In the genomic region with DNA sequence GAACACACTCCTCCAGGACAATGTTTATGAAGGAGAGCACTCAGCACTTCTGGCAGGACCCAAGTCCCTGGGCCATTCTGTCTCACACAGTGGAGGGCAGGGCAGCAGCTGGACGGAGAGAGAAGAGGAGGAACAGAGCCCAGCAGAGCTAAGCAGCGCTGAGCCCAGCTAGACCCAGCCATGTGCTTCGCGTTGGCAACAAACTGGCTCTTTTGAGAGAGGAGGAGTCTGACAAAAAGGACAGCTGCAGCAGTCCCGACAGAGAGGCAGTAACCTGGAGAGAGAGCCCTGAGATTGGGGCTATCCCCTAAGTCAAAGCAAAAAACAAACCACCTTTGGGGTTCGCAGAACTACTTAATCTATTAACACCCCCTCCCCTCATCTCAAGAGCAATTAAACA, we compare ENCODE assay signal across 8 mouse cellular contexts. TPM values are rescaled to one million over a fixed set of nuclear protein-coding genes. Genes with fewer than 3 reads are reported as not detected.
A peak's percentile ranks its signal among the peaks of the same experiment; 100 is the strongest.
DNase-seq lines count a peak whose midpoint lies in the region; ATAC-seq and TF ChIP-seq lines count a peak whose summit lies in the region.

No protein-coding gene starts in this region.

- TF ChIP-seq EP300 in CH12.LX (IDR thresholded peaks at IDR 0.05; ENCODE audit: low read length): no peak
- TF ChIP-seq EP300 in stomach, postnatal 0 days (optimal IDR thresholded peaks at IDR 0.05): no peak

- H3K27ac ChIP-seq in CH12.LX (ENCODE audit: insufficient read depth, low read depth): peak overlapping the region; percentile 87
- peak overlapping the region; percentile 42; the same call in 1 of the 2 replicates for H3K27ac ChIP-seq in bone marrow, adult 2 months (ENCODE audit: control insufficient read depth, insufficient read depth, low read depth, low read length, poor library complexity)
- peak overlapping the region; percentile 92 for H3K27ac ChIP-seq in forebrain, embryonic 13.5 days
- H3K27ac ChIP-seq in stomach, postnatal 0 days (replicated peaks): peak overlapping the region; percentile 67

- peak overlapping the region; percentile 74 for H3K9ac ChIP-seq in CH12.LX (ENCODE audit: insufficient read depth, low read depth)
- peak overlapping the region; percentile 17; the same call in 1 of the 2 replicates for H3K9ac ChIP-seq in forebrain, embryonic 13.5 days
- no peak overlapping the region; the same call in 1 of the 2 replicates for H3K9ac ChIP-seq in stomach, postnatal 0 days (ENCODE audit: low read length)

- peaks cover 70% of the 10 kb centered on the region for H3K79me2 ChIP-seq in CH12.LX (replicated peaks; ENCODE audit: control insufficient read depth, extremely low read depth, insufficient read depth, poor library complexity, severe bottlenecking)

- H3K27me3 ChIP-seq in CH12.LX (replicated peaks): no peaks in the 10 kb centered on the region
- no peaks in the 10 kb centered on the region for H3K27me3 ChIP-seq in forebrain, embryonic 13.5 days
- no peaks in the 10 kb centered on the region for H3K27me3 ChIP-seq in stomach, postnatal 0 days (ENCODE audit: control insufficient read depth, insufficient read depth, low read length)

- no peak overlapping the region for H3K4me3 ChIP-seq in CH12.LX (replicated peaks in 1 of 3; ENCODE audit: low read depth in 2 of 3, low read length in 2 of 3, poor library complexity in 1 of 3)
- H3K4me3 ChIP-seq in bone marrow, adult 2 months (replicated peaks; ENCODE audit: control insufficient read depth, low read depth, low read length): no peak overlapping the region
- H3K4me3 ChIP-seq in forebrain, embryonic 13.5 days: peak overlapping the region; percentile 9; the same call in 1 of the 2 replicates
- no peak overlapping the region for H3K4me3 ChIP-seq in stomach, postnatal 0 days (ENCODE audit: low read depth, low read length)

- TF ChIP-seq POLR2A in CH12.LX (IDR thresholded peaks at IDR 0.05; ENCODE audit: low read depth, low read length): no peak
- no peak for TF ChIP-seq POLR2A in bone marrow, adult 2 months (IDR thresholded peaks at IDR 0.05; ENCODE audit: borderline replicate concordance, control insufficient read depth, low read depth, low read length)

- no peak for TF ChIP-seq RAD21 in CH12.LX (IDR thresholded peaks at IDR 0.05; ENCODE audit: low read depth, low read length)

- dilution Hi-C loops in CH12.LX (cut with MboI; ENCODE audit: extremely low pct_ligation_motif_present, extremely low pct_unique_long_range_greater_than_20kb, low sequenced_read_pairs): no loop called here

- H3K36me3 ChIP-seq in CH12.LX (replicated peaks in 1 of 2; ENCODE audit: control insufficient read depth in 1 of 2, insufficient read depth in 1 of 2, low read length in 1 of 2): peaks cover 6 to 19% of the 10 kb centered on the region in 2 experiments
- H3K36me3 ChIP-seq in forebrain, embryonic 13.5 days (ENCODE audit: poor library complexity, severe bottlenecking): no peaks in the 10 kb centered on the region
- no peaks in the 10 kb centered on the region for H3K36me3 ChIP-seq in stomach, postnatal 0 days (ENCODE audit: control insufficient read depth, insufficient read depth, low read length)

- ATAC-seq in forebrain, embryonic 13.5 days: peak; percentile 40
- no peak for ATAC-seq in stomach, postnatal 0 days (ENCODE audit: low FRiP score, low TSS enrichment)

- H3K9me3 ChIP-seq in CH12.LX (replicated peaks; ENCODE audit: low read length): no peaks in the 10 kb centered on the region
- no peaks in the 10 kb centered on the region for H3K9me3 ChIP-seq in forebrain, embryonic 13.5 days (replicated peaks)
- H3K9me3 ChIP-seq in stomach, postnatal 0 days (ENCODE audit: control insufficient read depth, low read length): no peaks in the 10 kb centered on the region

- H3K4me1 ChIP-seq in CH12.LX (ENCODE audit: control insufficient read depth in 1 of 2, insufficient read depth in 2 of 2): peaks cover 16 to 71% of the 10 kb centered on the region in 2 experiments
- H3K4me1 ChIP-seq in bone marrow, adult 2 months (ENCODE audit: control insufficient read depth, insufficient read depth, low read length): peaks cover 3% of the 10 kb centered on the region; the same call in 1 of the 2 replicates
- H3K4me1 ChIP-seq in forebrain, embryonic 13.5 days: peaks cover 83% of the 10 kb centered on the region
- peaks cover 25% of the 10 kb centered on the region for H3K4me1 ChIP-seq in stomach, postnatal 0 days (replicated peaks; ENCODE audit: control insufficient read depth, insufficient read depth)

- DNase-seq in CH12.LX (ENCODE audit: extremely low read depth): no peak
- DNase-seq in heart, postnatal 25 days (ENCODE audit: low spot score): peak; percentile 59
- DNase-seq in layer of hippocampus, adult 9-11 months: peak; percentile 84
- peak; percentile 75 for DNase-seq in lung, postnatal 10 days
- no peak for DNase-seq in stomach, postnatal 0 days (ENCODE audit: low spot score)
- DNase-seq in ovary, postnatal 14 days (ENCODE audit: low spot score): no peak

- intact Hi-C loops in heart, postnatal 25 days (cut with DNase I): loop anchor here (2.0 to 5.0 kb wide), 3 partner anchors 33 to 138 kb away; no protein-coding TSS in a partner anchor

- in situ Hi-C loops in CH12.LX (cut with MboI; ENCODE audit: low pct_ligation_motif_present, low pct_unique_long_range_greater_than_20kb, low sequenced_read_pairs): no loop called here

- WGBS in bone marrow, adult 2 months: 56% methylated on average over 6 of the region's 6 CpGs
- WGBS in forebrain, embryonic 13.5 days: 12% methylated on average over 6 of the region's 6 CpGs
- WGBS in stomach, postnatal 0 days: 18% methylated on average over 6 of the region's 6 CpGs

- no peak for TF ChIP-seq CTCF in CH12.LX (conservative IDR thresholded peaks at IDR 0.05 in 1 of 2, IDR thresholded peaks at IDR 0.05 in 1 of 2; ENCODE audit: low read depth in 2 of 2, low read length in 2 of 2)
- no peak for TF ChIP-seq CTCF in bone marrow, adult 2 months (IDR thresholded peaks at IDR 0.05; ENCODE audit: control insufficient read depth, insufficient read depth, low read length)
- no peak for TF ChIP-seq CTCF in stomach, postnatal 0 days (IDR thresholded peaks at IDR 0.05; ENCODE audit: low read depth)

- peak overlapping the region; percentile 96 for H3K4me2 ChIP-seq in CH12.LX (ENCODE audit: insufficient read depth, low read depth, poor library complexity, severe bottlenecking)
- H3K4me2 ChIP-seq in forebrain, embryonic 13.5 days: peak overlapping the region; percentile 72
- 0 out of 2 replicates have a peak overlapping the region, but pooled peaks have one; percentile 21 for H3K4me2 ChIP-seq in stomach, postnatal 0 days (replicated peaks; ENCODE audit: low read depth)

TF ChIP-seq in CH12.LX, 34 proteins besides CTCF, POLR2A, EP300 and RAD21:
- TF ChIP-seq MXI1 (IDR thresholded peaks at IDR 0.05; ENCODE audit: low read depth, low read length): peak; percentile 25; the same call in 1 of the 2 replicates
- TF ChIP-seq NRF1 (IDR thresholded peaks at IDR 0.05; ENCODE audit: low read depth, low read length): 0 out of 2 replicates have a peak, but pooled peaks have one; percentile 15
- peak; percentile 8; the same call in 1 of the 2 replicates for TF ChIP-seq TCF12 (IDR thresholded peaks at IDR 0.05; ENCODE audit: low read depth, low read length)
- no peak for TF ChIP-seq ZMIZ1 (IDR thresholded peaks at IDR 0.05; ENCODE audit: low read depth, low read length)
- TF ChIP-seq MYC (IDR thresholded peaks at IDR 0.05; ENCODE audit: low read depth, low read length): 0 out of 2 replicates have a peak, but pooled peaks have one; percentile 38
- TF ChIP-seq IRF4 (IDR thresholded peaks at IDR 0.05; ENCODE audit: low read depth, low read length): no peak
- peak; percentile 30; the same call in 1 of the 2 replicates for TF ChIP-seq UBTF (IDR thresholded peaks at IDR 0.05; ENCODE audit: low read depth, low read length)
- TF ChIP-seq MAX (IDR thresholded peaks at IDR 0.05; ENCODE audit: low read length): peak; percentile 57; the same call in 1 of the 2 replicates

RNA-seq across cellular contexts. Expression of a gene that starts 3.3 kb away (rescaled TPM):
- 21.8 and 22.1 TPM in 2 replicates for total RNA-seq in CH12.LX (2012; rRNA removed)
- 14.4 and 15.6 TPM in 2 replicates for total RNA-seq in CH12.LX (2014; rRNA removed)
- polyA plus RNA-seq in CH12.LX (2012; ENCODE audit: insufficient read length, low read depth): 25.0 and 30.9 TPM in 2 replicates
- 43.2 and 51.4 TPM in 2 replicates for polyA plus RNA-seq in bone marrow, adult 2 months (2011; ENCODE audit: insufficient read depth, insufficient read length, low replicate concordance, missing spikeins)
- 31.1 and 33.9 TPM in 2 replicates for polyA plus RNA-seq in forebrain, embryonic 13.5 days (2015; fragmentation: Nextera tagmentation; extraction: Ambion mirVana)
- 10 to 100 TPM; 25.8 to 26.8 TPM for total RNA-seq in heart, postnatal 25 days (2021)
- polyA plus RNA-seq in stomach, postnatal 0 days (2015; fragmentation: Nextera tagmentation; extraction: Ambion mirVana): 8.4 and 8.5 TPM in 2 replicates

RNA-seq across cellular contexts. Expression of a gene that starts 42.1 kb away (rescaled TPM):
- total RNA-seq in CH12.LX (2012; rRNA removed): 31.4 and 34.3 TPM in 2 replicates
- total RNA-seq in CH12.LX (2014; rRNA removed): 87.2 and 94.8 TPM in 2 replicates
- 35.9 and 39.8 TPM in 2 replicates for polyA plus RNA-seq in CH12.LX (2012; ENCODE audit: insufficient read length, low read depth)
- 12.6 and 17.8 TPM in 2 replicates for polyA plus RNA-seq in bone marrow, adult 2 months (2011; ENCODE audit: insufficient read depth, insufficient read length, low replicate concordance, missing spikeins)
- 105 and 115 TPM in 2 replicates for polyA plus RNA-seq in forebrain, embryonic 13.5 days (2015; fragmentation: Nextera tagmentation; extraction: Ambion mirVana)
- total RNA-seq in heart, postnatal 25 days (2021): 1 to 10 TPM; 9.6 to 9.8 TPM
- 39.0 and 39.9 TPM in 2 replicates for polyA plus RNA-seq in stomach, postnatal 0 days (2015; fragmentation: Nextera tagmentation; extraction: Ambion mirVana)

RNA-seq across cellular contexts. Expression of a gene that starts 48.7 kb away (rescaled TPM):
- 20.5 and 21.3 TPM in 2 replicates for total RNA-seq in CH12.LX (2012; rRNA removed)
- 26.7 and 28.4 TPM in 2 replicates for total RNA-seq in CH12.LX (2014; rRNA removed)
- 20.1 and 20.3 TPM in 2 replicates for polyA plus RNA-seq in CH12.LX (2012; ENCODE audit: insufficient read length, low read depth)
- polyA plus RNA-seq in bone marrow, adult 2 months (2011; ENCODE audit: insufficient read depth, insufficient read length, low replicate concordance, missing spikeins): 8.4 and 20.1 TPM in 2 replicates
- polyA plus RNA-seq in forebrain, embryonic 13.5 days (2015; fragmentation: Nextera tagmentation; extraction: Ambion mirVana): 42.5 and 43.5 TPM in 2 replicates
- 10 to 100 TPM; 21.0 to 21.4 TPM for total RNA-seq in heart, postnatal 25 days (2021)
- polyA plus RNA-seq in stomach, postnatal 0 days (2015; fragmentation: Nextera tagmentation; extraction: Ambion mirVana): 18.7 and 20.2 TPM in 2 replicates

Comparison
In these comparisons a context has a peak if more than half of its experiments do, and no peak if none do; other contexts are left out.
1. DNase-seq: peak in heart, postnatal 25 days (single experiment), layer of hippocampus, adult 9-11 months (single experiment) and lung, postnatal 10 days (single experiment); none in CH12.LX (single experiment), stomach, postnatal 0 days (single experiment) and ovary, postnatal 14 days (single experiment).
2. H3K27ac ChIP-seq: peak in every context shown above with its lines; median percentile 92 in forebrain, embryonic 13.5 days; 87 in CH12.LX; 67 in stomach, postnatal 0 days; 42 in bone marrow, adult 2 months.
3. H3K4me2 ChIP-seq: peak in every context shown above with its lines; median percentile 96 in CH12.LX; 72 in forebrain, embryonic 13.5 days; 21 in stomach, postnatal 0 days.